Mouse (Mus musculus) ES-CJ7 (cell line): ENCODE measurements around the gene Esrrg.

Source experiments
- DNase-seq: peaks from one replicate; pipeline ENCODE4 v3.0.0; 2011; ENCODE audit warnings: low read depth, low spot score

Esrrg gene

DNA sequence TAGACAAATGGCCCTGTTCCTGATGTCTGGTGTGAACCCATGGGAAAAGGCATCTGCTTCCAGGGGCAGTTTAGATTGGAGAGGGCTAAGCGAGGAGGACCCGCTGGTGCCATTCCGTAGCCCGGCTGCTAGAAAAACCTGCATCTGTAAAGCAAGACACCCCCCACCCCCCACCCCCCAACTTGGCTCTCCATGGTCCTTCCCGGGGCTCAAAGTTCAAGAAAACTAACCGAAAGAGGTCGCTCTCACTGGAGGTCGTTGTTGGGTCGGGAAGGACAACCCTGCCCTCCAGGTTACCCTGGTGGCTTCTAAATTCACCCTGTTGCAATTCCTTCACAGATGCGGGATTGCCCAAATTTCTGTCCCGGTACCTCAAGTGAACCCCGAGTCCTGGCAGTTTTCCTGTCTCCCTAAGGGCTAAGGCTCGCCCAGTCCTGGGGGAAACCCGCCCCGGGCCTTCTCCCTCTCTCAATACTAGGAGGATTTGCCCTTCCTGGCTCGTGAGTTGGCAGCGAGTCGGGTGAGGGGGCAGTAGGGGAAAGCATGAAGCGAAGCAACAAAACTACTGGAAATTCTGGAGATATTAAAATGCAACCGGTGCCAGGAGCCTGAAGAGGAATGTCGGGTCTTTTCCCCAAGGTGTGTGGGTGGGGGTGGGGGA lies at the start of gene Esrrg:
Esrrg (plus strand) TSS at position 531 of the 661 bp plus-strand sequence.
- DNase-seq, result peak; percentile 39

DNA sequence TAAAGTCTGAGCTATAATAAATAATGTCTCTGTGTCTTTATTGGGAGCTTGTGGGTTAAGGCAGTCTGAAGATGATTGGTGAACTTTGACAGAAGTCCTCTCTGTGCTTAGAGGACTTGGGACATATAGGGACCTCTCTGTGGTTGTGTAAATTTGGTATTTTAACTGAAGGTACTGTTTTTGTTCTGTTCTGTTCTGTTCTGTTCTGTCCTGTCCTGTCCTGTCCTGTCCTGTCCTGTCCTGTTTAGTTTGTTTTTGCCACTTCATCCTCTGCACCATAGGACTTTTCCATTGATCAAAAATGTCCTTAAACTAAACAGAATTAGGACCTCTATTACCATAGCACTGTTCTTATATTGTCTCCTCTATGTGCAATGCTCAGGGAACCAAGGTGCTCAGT lies 24.6 kb upstream of the Esrrg start:
- no peak for DNase-seq

DNA sequence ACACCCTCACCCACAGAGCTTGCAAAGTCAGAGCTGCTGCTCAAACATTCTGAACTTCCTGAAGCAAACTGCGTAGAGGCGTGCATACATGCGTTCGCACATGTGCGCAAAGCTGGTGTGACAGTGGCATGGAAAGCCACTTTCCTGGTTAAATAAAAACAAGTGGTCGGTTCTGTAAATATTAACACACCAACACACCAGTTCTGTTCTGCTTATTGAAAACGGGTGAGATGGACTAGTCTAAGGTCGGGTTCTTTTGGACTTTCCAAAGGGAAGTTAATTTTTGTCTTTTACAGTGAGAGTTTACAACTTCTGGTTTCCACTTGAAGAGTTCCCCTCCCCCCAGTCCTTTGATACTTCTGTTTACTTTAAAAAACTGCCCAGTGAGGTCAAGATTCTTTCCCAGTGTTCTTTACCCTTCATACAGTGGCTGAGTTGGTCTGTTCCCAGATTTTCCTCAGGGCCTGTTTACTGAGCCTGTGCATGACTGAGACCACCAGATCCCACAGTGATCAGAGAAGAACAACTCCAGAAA lies 22.0 kb upstream of the Esrrg start:
- no peak for DNase-seq

DNA sequence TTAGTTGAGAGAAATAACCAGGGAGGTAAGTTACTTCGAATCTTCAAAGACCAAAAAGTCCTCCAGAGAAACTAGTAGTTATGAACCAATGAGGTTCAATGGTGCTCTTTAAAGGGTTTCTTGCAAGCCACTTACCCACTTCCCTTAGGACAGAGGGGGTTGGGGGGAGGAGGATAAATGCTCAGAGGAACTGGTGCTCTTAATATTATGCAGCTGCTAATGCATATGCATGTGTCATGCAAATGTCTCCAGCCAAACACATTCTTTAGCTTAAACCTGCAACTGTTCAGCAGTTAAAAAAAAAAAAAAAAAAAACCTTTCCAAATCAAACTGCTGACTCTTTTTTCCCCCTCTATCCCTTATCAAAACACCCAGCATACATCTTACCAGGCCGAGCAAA lies 5.6 kb upstream of the Esrrg start:
- DNase-seq, result no peak

DNA sequence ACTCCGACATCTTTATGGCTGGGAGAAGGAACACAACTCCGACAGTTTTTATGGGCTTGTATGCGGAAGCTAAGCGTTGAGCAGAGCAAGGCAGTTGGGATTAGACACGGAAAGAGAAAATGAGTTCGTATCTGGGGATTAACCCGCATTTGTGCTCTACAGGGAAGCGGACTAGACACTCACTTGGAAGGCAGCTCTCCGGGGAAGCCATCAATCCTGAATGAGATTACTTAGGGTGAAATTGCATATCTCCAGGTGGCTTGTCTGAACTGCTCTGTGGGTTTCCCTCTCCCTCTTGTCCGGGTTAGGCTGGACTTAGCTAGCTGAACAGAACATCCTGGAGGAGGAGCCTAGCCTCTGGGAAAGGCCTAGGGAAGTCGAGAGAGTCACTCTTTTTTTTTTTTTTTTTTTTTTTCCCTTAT lies 4.5 kb upstream of the Esrrg start:
- DNase-seq, result peak; percentile 95

DNA sequence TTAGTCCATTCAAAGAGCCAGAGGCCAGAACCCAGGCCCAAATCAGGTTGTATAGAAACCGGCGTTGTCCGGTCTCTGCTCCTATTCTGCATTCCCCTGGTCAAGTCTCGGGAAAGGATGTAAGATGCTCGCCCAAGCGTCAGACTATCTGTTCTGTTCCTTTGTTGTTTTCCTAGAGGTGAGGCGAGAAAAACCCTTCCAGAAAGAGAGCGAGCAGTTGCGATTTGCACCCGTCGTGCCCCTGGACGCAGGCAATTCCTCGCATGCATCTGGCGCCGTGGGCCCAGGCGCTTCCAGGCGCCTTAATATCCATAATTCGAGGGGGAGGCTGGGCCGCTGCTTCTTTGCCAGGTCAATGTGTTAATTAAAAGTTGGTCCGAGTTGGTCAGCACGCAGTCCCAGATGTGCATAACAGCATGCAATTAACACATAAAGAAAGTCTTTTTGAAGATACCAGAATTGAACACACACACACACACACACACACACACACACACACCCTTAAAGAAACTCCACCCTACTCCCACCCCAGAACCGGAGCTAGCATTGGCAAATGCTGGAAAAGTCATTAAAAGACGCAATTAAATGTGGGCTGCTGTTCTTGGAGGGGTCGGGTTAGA lies 3.8 kb upstream of the Esrrg start:
- peak; percentile 27 for DNase-seq

DNA sequence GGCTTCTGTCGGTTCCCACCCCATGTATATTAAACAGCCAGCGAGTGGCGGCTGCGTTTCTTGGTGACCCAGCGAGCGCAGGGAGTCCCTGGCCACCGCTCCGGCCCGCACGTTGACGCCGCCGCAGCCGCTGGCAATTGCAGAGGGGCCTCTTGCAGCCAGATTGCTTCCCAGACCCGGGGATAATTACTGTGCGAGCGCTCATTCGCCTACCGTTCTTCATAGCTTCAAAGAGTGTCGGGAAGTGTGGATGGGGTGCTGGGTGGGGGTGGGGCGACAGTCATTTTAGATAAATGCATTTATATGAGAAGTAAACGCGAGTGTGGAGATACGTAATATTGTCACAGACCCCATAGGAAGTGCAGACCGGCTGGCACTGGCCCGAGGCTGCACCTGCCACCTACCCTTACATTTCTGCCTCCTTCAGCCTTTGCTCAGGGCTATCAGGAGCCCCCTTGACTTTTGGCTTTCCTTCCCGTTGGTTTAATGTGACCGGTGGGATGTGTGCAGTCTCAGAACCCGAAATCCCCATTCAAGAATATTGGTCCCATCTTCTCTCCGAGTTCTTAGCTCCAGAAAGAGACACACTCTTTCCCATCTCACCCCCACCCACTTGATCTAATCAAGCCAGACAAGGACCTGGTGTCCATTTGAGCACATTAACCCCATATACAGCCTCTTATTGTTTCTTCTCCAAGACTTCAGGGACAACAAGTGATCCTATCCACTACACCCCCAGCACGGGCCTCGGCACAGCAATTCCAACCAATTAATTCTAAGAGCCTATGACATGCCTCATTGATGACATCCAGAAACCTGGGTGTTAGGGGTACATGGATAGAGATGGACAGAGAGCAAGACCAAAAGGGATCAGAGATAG lies 3.0 kb upstream of the Esrrg start:
- no peak for DNase-seq

DNA sequence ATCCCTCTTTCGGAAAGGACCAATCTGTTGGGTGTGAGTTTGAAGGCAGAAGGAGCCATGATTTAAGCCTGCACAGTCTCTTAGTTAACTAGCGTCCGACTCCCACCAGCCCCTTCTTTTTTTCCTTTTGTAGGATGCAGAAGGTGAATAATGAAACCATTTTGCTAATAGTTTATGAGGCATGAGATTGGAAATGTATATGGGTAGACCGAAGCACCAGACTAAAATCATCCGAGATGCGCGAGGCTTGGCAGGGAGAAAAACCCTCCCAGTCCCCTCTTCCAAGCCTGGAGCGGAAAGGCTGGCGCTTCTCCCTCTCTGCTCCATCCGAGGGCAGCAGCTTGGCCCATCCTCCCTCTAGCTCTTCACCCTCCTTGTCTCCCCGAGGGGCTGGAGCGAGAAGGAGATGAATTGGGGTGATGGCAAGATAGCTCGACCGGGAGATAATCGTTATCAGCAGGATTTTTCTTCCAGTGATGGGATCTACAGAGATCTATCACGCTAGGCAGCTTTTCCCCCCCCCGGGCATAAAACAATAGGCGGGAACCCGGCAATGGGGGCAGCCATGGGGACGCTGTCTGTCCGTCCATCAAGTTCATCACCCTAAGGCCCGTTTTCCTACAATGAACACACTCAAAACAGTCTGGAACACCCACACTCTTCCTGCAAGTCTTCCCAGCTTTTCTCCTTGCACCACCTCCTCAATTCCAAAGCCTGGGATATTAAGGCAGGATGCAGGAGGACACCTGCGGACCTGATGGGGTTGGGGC lies 2.1 kb upstream of the Esrrg start:
- DNase-seq, result no peak

DNA sequence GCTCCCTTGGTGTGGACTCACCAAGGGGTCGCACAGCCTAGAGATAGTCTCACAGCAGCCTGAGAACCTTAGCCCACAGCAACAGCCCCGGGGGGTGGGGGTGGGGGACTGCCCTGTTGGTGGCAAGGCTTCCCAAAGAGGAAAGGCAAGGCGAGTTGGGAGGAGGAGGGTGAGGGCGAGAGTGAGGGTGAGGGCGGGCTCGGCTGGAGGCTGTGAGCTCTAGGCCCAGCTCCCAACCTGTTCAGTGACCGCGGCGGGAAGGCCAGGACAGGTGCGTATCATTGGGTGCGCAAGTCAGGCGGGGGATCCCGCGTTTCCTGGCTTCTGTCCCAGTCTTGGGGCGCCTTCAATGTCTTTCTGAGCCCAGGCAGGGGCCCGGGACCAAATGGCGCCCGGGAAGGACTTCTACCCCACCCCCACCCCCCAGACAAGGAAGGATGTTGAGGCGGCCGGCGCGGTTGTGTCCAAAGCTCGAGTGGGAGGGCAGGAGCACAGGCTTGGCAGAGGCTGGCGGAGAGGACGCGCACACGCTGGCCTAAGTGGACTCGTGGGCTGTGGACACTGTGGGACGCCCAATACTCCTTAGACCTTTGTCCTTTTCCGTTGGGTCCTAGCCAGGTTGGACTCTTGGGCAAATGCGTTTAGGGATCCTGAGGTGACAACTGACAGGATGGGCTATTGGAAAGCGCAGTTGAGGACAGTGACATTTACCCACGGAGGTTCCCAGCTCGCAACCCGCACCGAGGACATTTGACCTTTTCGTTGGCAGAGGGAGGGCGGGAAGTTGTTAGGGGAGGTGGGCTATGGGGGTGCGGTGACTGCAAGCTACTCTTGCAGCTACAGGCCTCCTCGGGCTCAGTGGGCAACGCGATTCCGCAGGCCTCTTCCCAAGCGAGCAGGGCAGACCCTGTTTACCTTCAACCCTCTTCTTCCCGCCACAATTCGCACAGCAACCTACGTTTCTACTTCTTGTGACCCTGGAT lies 1.2 kb upstream of the Esrrg start:
- DNase-seq, result peak; percentile 47

DNA sequence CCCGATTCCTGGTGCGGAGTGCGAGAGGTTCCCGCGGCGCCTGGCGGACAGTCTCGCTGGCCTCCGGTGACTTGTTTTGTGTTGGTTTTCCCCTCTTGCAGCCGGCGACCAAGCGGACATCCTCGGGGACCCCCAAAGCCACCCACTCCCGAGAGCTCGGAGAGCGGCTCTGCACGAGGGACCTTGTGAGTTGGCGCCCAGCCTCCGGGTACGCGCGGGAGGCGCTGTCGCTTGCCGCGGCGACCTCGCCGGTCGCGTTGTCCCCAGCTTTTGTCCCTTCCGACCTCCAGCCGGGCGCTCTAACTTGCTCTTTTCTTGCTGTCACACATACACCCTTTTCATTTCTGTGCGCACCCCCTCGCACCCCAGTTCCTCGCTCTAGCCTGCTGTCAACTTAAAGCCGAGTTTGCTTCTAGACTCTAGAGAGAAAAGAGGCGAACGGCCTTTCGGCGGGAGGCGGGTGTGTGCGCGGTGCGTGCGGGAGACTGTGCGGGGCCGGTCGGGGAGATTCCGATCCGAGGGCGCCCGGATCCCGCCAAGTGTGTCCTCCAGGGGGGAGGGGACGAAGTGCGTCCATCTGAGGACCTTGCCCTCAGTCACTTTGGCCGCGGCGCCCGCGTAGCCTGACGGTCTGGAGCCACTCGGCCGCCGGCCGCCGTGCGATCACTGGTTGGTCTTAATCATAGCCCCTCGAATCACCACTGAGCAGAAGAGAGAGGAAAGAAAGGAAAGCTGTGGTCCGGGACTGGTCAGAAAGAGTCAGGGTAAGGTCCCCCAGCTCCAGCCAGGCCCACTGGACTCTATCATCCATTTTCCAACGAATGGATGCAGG lies 646 bp downstream of the Esrrg start:
- peak; percentile 20 for DNase-seq

DNA sequence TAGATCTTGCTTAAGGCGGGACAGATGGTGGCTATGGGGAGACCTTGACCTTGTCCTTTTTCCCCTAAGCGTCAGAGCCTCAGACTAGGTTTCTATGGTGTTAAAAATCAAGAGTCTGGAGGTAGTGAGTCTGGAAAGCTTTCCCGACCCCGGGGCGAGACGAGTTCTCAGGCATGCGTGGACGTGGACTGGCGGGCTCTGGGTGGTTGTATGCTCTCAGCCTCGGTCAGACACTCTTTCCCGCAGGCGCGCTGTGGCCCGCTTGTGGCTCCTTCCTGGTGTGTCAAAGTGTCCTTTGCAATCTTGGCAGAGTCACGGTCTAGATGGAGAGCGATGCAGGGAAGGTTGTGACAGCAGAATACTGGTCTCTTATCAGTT lies 1.3 kb downstream of the Esrrg start:
- no peak for DNase-seq

DNA sequence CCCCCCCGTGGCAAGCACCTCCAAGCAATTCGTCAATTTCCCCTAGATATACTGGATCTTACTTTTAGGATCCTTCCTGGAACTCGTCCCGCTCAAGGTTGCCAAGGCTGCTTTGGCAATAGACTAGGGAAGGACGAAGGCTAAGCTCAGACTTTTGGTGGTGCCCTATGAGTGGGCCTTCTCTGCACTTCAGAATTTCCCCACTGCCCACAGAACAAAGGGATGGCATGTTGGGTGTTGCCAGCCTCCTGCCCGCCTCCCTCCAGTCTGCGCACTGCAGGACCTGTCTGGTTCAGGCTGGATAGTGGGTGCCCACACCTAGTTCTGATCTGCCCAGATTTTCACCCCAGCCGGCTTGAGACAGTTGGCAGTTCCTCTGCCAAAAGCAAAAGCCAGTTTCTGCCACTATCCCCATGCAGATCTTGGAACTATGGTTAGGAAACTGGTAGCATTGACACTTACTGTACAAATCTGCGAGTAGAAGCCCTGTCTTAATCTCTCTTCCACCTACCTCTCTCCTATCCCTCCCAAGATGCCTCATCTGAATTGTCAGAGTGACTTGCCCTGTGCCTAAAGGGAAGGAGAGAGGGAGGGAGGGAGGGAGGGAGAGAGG lies 1.9 kb downstream of the Esrrg start:
- DNase-seq, result no peak

DNA sequence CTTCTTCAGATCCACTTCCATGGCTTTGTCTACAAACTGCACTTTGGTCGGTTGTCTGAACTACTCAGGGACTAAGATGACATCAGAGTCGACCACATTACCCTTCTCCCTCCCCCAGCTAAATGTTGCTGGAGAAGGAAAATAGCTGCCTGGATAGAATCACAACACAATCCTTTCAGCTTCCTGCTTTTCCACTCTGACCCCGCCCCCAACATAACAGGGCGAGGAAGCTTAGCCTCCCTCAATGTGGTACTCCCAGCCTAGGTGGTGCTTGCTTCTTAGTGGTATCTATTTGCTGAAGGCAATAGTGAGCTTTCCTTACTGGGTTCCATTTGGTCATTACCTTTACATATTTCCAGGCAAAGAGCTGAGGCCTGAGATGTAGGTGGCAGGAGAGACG lies 3.3 kb downstream of the Esrrg start:
- no peak for DNase-seq

DNA sequence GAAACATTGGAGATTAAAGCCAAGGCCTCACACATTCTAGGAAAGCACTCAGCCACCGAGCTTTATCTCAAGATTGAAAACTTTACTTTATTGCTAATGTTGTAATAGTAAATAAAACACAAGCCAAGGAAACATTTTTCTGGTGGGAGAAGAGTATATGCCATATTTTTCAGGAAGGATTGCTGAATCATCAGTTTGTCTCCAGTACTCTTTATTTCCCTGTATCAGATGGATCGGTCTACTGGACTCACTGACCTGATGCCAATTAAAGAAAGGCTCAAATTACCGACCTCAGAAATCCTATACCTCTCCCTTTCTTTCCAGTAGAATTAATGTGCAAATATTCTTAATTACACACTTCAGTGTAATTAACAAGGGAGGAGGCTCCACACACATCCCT lies 4.7 kb downstream of the Esrrg start:
- no peak for DNase-seq

DNA sequence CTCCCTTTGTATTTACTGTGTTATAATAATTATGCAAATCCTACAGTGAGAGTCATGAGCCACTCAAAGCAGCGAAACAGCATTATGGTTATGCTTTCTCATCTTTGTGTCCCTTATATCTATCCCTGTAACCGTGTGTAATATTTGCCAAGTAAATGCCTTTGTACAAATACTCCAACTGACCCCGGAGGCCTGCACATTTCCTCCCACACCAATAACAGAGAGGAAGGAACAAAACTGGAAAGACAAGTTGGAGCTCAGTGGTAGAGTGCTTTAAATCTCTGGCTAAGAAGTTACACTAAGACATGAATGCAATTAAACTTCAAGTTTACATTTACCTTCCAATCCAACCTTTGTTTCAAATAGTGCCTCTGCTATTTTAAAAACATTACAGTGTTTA lies 15.4 kb downstream of the Esrrg start:
- DNase-seq, result no peak

DNA sequence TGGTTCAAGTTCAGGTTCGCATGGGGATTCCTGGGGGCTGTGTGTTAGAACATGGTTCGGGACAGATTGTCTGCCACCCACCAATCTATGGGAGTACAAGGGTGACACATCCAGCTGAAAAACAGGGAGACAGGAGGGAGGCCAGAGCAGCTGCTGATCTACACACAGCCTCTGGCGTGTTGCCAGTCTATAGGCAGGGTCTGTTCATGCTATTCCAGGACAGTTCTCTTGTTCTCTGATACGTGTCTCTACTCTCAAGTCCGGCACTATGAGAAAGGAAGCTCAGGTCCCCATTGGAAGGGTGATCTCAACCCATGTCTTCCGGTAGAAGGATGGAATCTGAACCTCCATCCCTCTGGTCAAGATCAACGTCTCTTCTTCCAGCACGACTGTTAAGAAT lies 21.8 kb downstream of the Esrrg start:
- DNase-seq, result no peak

DNA sequence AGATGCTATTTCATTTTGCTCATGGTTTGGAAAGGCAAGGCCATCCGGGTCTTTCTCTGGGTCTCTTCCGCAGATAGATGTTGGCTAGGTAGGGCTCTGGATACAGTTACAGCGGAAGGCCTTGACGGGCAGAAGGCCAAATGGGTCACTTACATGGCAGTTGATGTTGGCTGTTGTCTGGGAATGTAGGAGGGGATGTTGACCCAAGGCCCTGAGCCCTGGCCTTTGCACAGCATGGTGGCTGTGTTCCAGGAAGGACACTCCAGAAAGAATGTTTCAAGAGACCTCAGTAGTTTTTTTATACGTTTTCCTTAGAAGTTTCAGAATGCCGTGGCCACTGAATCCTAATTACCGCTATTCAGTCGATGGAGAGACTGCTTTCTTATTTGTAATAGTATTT lies 22.9 kb downstream of the Esrrg start:
- no peak for DNase-seq

DNA sequence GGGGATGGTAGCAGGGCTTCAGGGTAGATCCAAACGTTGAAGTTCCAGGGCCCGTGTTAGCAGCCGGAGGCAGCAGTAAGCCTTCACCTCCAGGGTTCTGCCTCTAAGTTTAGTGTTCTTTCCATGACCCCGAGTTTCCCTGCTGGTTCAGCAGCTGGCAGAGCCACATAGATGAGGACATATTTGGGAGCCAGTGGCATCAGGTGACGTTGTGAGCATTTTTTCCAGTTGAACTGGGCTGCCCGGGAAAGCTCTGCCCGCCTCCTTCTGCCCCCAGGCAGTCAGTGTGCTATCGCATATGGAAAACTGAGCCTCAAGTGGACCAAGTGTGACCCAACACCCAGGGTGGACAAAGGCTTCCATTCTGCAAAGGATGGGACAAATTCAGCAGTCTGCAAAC lies 36.7 kb downstream of the Esrrg start:
- DNase-seq, result no peak

DNA sequence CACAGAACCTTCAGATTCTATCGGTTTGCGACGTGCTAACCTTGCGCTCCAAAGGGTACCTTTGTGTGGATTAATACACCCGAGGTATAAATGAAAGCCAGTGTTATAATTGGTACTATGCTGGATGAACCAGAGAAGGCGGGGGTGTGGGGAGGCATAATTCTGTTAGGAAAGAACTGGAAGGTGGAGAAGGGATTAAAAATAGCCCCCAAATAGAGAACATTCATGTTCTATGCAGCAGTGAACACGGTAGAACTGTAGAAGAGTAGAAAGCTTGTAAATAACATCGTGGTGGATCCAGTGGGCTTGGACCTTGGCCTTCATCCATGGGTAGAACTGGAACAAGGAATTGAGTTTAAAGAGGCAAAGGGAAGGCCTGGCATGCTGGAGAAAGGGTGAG lies 40.0 kb downstream of the Esrrg start:
- DNase-seq, result no peak
